Mouse (Mus musculus) small intestine, adult 2 months (tissue): ENCODE measurements around the gene Myh14. TPM values are rescaled to one million over a fixed set of nuclear protein-coding genes. Genes with fewer than 3 reads are reported as not detected.

ENCODE experiments used
- H3K27ac ChIP-seq: fragments of 200-500 bp; 2 replicates; pipeline ENCODE4 v1.5.1; 2012; ENCODE audit warnings: low read depth, low read length, control low read depth, inconsistent platforms; ENCODE audit not compliant: insufficient read depth
- H3K27me3 ChIP-seq: fragments of 200-500 bp; 2 replicates; pipeline ENCODE4 v1.6.1; 2012; ENCODE audit warnings: mild to moderate bottlenecking, moderate library complexity, low read length, inconsistent platforms; ENCODE audit not compliant: control insufficient read depth, insufficient read depth
- H3K36me3 ChIP-seq: fragments of 200-500 bp; 2 replicates; pipeline ENCODE4 v1.6.1; 2012; ENCODE audit warnings: mild to moderate bottlenecking, low read length, control low read depth, inconsistent platforms; ENCODE audit not compliant: control insufficient read depth, insufficient read depth
- H3K4me1 ChIP-seq: fragments of 200-500 bp; 2 replicates; pipeline ENCODE4 v1.6.1; 2012; ENCODE audit warnings: low read length, inconsistent platforms, mixed read lengths; ENCODE audit not compliant: control insufficient read depth, insufficient read depth, insufficient read length
- H3K4me3 ChIP-seq: fragments of 200-500 bp; 2 replicates; pipeline ENCODE4 v1.5.1; 2012; ENCODE audit warnings: low read depth, mild to moderate bottlenecking, control low read depth, inconsistent platforms, low read length, moderate library complexity
- CTCF ChIP-seq: fragments of 200-500 bp; IDR thresholded peaks from 2 replicates; pipeline ENCODE4 v1.5.1; 2012; ENCODE audit warnings: low read depth, mild to moderate bottlenecking, control low read depth, inconsistent platforms, low read length, moderate library complexity, mixed read lengths; ENCODE audit not compliant: insufficient replicate concordance, insufficient read length; ENCODE audit errors: extremely low read depth
- POLR2A ChIP-seq: fragments of 200-500 bp; IDR thresholded peaks from 2 replicates; pipeline ENCODE4 v1.6.1; 2012; ENCODE audit warnings: low read depth, mild to moderate bottlenecking, control low read depth, inconsistent platforms, low read length, moderate library complexity
- WGBS: fragments of 180-500 bp; shearing (Covaris S2); methylation state at CpG from one replicate; pipeline ENCODE4 v1.1.7; 2018; 5-methylcytosine and 5-hydroxymethylcytosine counted together
- polyA plus RNA-seq: library from polyadenylated mRNA; depleted of rRNA; stranded (reverse); fragments of >200 nt; gene quantifications from 2 replicates; pipeline ENCODE4 v1.2.3, GENCODE M21; 2012

Myh14 gene
- polyA plus RNA-seq, 1 experiment = 563 TPM

- TF ChIP-seq CTCF = no peak
- TF ChIP-seq POLR2A = no peak
- H3K36me3 ChIP-seq = peaks cover 85% of the 10 kb centered on the region
- no peaks in the 10 kb centered on the region for H3K27me3 ChIP-seq
- no peak overlapping the region for H3K27ac ChIP-seq
- no peak overlapping the region for H3K4me3 ChIP-seq
- H3K4me1 ChIP-seq = no peaks in the 10 kb centered on the region
- 93% methylated on average over 13 of the region's 13 CpGs for WGBS
Measured at GRCm38 (mm10) chr7:44625241-44626067, 45.2 kb downstream of the Myh14 start.

GRCm38 (mm10) chr7:44624828-44625227 is 45.8 kb downstream of the Myh14 start:
- Histone ChIP-seq H3K27me3 (no peaks in the 10 kb centered on the region), H3K4me1 (no peaks in the 10 kb centered on the region), H3K4me3 (no peak overlapping the region), H3K27ac (no peak overlapping the region), H3K36me3 (peaks cover 86% of the 10 kb centered on the region)
- TF ChIP-seq CTCF = no peak
- TF ChIP-seq POLR2A = no peak
- WGBS = 87% methylated on average over 14 of the region's 14 CpGs

GRCm38 (mm10) chr7:44624543-44624826 is 46.2 kb downstream of the Myh14 start:
- H3K36me3 ChIP-seq = peaks cover 86% of the 10 kb centered on the region
- no peak overlapping the region for H3K4me3 ChIP-seq
- TF ChIP-seq CTCF = no peak
- TF ChIP-seq POLR2A = no peak
- 76% methylated on average over 3 of the region's 3 CpGs for WGBS
- no peaks in the 10 kb centered on the region for H3K27me3 ChIP-seq
- H3K4me1 ChIP-seq = no peaks in the 10 kb centered on the region
- H3K27ac ChIP-seq = no peak overlapping the region

GRCm38 (mm10) chr7:44623714-44624542 is 46.7 kb downstream of the Myh14 start:
- H3K4me1 ChIP-seq = no peaks in the 10 kb centered on the region
- no peak overlapping the region for H3K4me3 ChIP-seq
- H3K27me3 ChIP-seq = no peaks in the 10 kb centered on the region
- no peak overlapping the region for H3K27ac ChIP-seq
- 69% methylated on average over 18 of the region's 18 CpGs for WGBS
- peaks cover 85% of the 10 kb centered on the region for H3K36me3 ChIP-seq
- TF ChIP-seq POLR2A = no peak
- no peak for TF ChIP-seq CTCF

DNA sequence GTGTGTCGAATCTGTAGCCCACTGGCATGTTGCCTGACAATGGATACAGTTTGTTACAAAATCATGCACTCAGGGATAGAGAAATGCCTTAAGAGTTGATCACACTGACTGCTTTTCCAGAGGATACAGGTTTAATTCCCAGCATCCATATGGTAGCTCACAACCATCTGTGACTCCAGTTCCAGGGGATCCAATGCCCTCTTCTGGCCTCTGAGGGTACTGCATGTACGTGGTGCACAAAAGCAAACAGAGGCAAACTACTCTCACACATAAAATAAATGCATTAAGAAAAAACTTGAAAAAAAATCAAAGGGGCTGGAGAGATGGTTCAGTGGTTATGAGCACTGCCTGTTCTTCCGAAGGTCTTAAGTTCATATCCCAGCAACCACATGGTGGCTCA is 53.6 kb downstream of the Myh14 start:
- no peaks in the 10 kb centered on the region for H3K4me1 ChIP-seq
- peaks cover 76% of the 10 kb centered on the region for H3K36me3 ChIP-seq
- H3K27me3 ChIP-seq = no peaks in the 10 kb centered on the region
- H3K4me3 ChIP-seq = no peak overlapping the region
- WGBS = 86% methylated on average over 3 of the region's 3 CpGs
- no peak overlapping the region for H3K27ac ChIP-seq
- TF ChIP-seq CTCF = peak; percentile 23; the same call in 1 of the 2 replicates
- no peak for TF ChIP-seq POLR2A

DNA sequence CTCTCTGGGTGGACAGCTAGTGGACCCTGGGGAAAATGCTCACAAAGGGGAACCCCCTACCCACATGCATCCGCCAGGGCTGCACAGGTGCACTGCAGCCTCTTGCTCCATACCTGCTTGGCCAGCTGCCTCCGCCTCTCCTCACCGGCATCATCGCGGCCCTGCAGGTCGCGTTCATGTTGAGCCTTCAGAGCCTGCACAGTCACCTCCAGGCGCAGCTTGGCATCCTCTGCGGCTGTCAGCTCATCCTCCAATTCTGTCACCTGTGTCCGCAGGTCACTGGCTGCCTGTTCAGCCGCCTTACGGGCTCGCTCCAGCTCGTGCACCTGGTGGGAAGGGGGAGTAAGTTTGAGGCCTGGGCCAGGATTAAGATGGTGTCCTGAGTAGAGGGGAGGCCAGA is 54.7 kb downstream of the Myh14 start:
- Histone ChIP-seq H3K4me3 (no peak overlapping the region), H3K36me3 (peaks cover 80% of the 10 kb centered on the region), H3K27me3 (no peaks in the 10 kb centered on the region), H3K27ac (no peak overlapping the region), H3K4me1 (no peaks in the 10 kb centered on the region)
- 85% methylated on average over 14 of the region's 14 CpGs for WGBS
- no peak for TF ChIP-seq POLR2A
- TF ChIP-seq CTCF = no peak

- Histone ChIP-seq H3K36me3 (peaks cover 81% of the 10 kb centered on the region), H3K27me3 (no peaks in the 10 kb centered on the region), H3K27ac (no peak overlapping the region), H3K4me1 (no peaks in the 10 kb centered on the region), H3K4me3 (no peak overlapping the region)
- TF ChIP-seq POLR2A (no peak), CTCF (no peak)
- WGBS = 51% methylated on average over 10 of the region's 10 CpGs
Measured at GRCm38 (mm10) chr7:44615309-44615708, 55.3 kb downstream of the Myh14 start.
